Mouse (Mus musculus): Measurements from ENCODE around the gene 9030624G23Rik.
A peak's percentile ranks its signal among the peaks of the same experiment; 100 is the strongest.
"Not testable (repeated sequence)": the region's sequence is repeated elsewhere in the genome, so short reads cannot be mapped to it uniquely, and the experiment has no call there.

The 9030624G23Rik gene

GRCm38 (mm10) chr12:24097108-24097520, at the start of gene 9030624G23Rik:
9030624G23Rik (minus strand) TSS chr12:24097246.
- peak; percentile 40 for DNase-seq

- DNase-seq, result not testable (repeated sequence)
Measured at GRCm38 (mm10) chr12:24083096-24083495, 13.9 kb downstream of the 9030624G23Rik start.

All from lung, postnatal 36 days (tissue).